Mouse (Mus musculus): Measurements from ENCODE around the gene Acyp1. TPM values are rescaled to one million over a fixed set of nuclear protein-coding genes. Genes with fewer than 3 reads are reported as not detected.
"Not testable (repeated sequence)": the region's sequence is repeated elsewhere in the genome, so short reads cannot be mapped to it uniquely, and the experiment has no call there.

The Acyp1 gene
- polyA plus RNA-seq, 1 experiment from 2014 or later: 48.4 TPM

DNA sequence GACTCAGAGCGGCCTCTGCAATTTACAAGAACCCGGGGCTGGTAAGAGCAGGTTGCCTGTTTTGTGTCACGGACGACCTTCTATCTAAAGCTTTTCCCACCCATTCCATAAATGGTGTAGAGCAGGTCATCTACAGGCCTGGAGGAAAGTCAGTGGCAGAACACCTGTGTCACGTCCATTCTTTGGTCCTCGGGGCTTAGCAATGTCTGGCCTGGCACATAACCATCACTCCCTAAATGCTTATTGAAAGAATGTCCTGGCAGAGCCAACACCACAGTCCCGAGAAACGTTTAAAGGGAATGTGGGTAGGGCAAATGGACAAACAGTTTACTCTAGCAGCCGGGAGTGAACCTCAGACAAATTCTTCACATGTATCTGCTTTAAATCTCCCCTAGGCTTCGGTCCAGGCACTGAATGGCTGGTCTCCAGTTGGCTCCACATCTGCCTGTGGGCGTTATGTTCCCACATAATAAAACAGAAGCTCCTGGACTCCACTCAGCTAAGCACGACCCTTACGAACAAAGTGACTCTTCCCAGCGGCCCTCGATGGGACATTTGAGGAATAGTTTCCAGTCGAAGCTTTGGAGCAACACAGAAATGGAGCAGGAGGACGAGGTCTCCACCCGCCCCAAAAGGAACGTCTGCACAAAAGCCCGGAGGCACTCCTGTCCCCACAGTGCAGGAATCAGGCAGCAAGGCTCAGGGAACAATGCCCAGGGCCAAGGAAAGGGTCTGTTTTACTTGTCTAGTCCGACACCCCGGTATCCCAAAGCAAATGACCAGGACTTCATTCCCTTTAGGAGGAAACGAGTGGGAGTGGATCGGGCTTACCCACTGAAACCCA, 1.1 kb upstream of the Acyp1 start:
- peak overlapping the region; percentile 94 for H3K4me2 ChIP-seq (ENCODE audit: low read length)
- peak overlapping the region; percentile 54 for H3K4me3 ChIP-seq (ENCODE audit: low read depth, low read length)
- 0 out of 2 replicates have a peak, but pooled peaks have one; percentile 27 for ATAC-seq
- H3K9ac ChIP-seq (ENCODE audit: low read depth, low read length): peak overlapping the region; percentile 69
- no peaks in the 10 kb centered on the region for H3K36me3 ChIP-seq (ENCODE audit: control insufficient read depth, insufficient read depth, low read length)
- peaks cover 7% of the 10 kb centered on the region; the same call in 1 of the 2 replicates for H3K9me3 ChIP-seq (replicated peaks; ENCODE audit: control insufficient read depth, low read length, poor library complexity, severe bottlenecking)
- WGBS: 59% methylated on average over 24 of the region's 24 CpGs
- H3K27ac ChIP-seq (ENCODE audit: low read length): no peak overlapping the region
- 0 out of 2 replicates have a peak, but pooled peaks cover 5% of the 10 kb centered on the region for H3K4me1 ChIP-seq (ENCODE audit: control insufficient read depth, insufficient read depth, low read length)
- H3K27me3 ChIP-seq (ENCODE audit: control insufficient read depth, insufficient read depth, low read depth, low read length): no peaks in the 10 kb centered on the region

DNA sequence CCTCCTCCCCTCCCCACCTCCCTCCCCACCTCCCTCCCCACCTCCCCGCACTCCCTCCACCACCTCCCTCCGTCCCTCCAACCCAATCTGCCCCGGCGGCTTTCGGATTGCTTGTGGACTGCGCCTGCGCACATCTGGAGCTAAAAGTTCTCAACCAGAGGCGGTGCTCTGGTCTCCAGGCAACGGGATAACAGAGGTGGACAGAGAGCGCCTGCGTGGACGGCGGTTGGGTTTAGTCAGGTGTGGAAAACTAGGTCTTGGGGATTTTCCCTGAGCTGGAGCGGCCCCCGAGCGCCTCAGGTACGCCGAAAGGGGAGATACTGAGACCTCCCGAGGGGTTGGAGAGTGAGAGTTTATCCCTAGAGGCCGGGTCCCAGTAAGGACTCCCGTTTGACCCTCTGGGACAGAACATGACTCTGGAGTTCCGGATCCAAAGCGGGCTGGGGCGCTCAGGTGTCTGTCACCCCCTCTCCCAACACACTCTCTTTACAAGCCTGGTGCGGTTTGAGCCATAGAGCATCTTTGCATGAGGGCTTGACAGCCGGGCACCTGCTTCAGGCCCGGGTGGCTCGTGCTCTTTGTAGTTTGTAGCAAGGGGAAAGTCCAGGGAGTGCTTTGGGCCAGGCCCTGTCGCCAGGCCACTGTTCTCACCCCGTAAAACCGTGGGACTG, 383 bp upstream of the Acyp1 start, which contains the start of gene Zc2hc1c:
Gene Zc2hc1c, plus strand, starts transcription at position 106 of the 671 bp plus-strand sequence.
- no peaks in the 10 kb centered on the region for H3K27me3 ChIP-seq (ENCODE audit: control insufficient read depth, insufficient read depth, low read depth, low read length)
- no peaks in the 10 kb centered on the region for H3K9me3 ChIP-seq (replicated peaks; ENCODE audit: control insufficient read depth, low read length, poor library complexity, severe bottlenecking)
- 0 out of 2 replicates have a peak within 1 kb of the TSS, but pooled peaks have one; percentile 28 for H3K27ac ChIP-seq (ENCODE audit: low read length)
- H3K36me3 ChIP-seq (ENCODE audit: control insufficient read depth, insufficient read depth, low read length): no peaks in the 10 kb centered on the region
- H3K4me3 ChIP-seq (ENCODE audit: low read depth, low read length): peak within 1 kb of the TSS; percentile 54
- H3K9ac ChIP-seq (ENCODE audit: low read depth, low read length): peak within 1 kb of the TSS; percentile 69
- peak; percentile 95 for ATAC-seq
- 0 out of 2 replicates have a peak, but pooled peaks cover 5% of the 10 kb centered on the region for H3K4me1 ChIP-seq (ENCODE audit: control insufficient read depth, insufficient read depth, low read length)
- 3% methylated on average over 30 of the region's 31 CpGs for WGBS
- peak within 1 kb of the TSS; percentile 94 for H3K4me2 ChIP-seq (ENCODE audit: low read length)

DNA sequence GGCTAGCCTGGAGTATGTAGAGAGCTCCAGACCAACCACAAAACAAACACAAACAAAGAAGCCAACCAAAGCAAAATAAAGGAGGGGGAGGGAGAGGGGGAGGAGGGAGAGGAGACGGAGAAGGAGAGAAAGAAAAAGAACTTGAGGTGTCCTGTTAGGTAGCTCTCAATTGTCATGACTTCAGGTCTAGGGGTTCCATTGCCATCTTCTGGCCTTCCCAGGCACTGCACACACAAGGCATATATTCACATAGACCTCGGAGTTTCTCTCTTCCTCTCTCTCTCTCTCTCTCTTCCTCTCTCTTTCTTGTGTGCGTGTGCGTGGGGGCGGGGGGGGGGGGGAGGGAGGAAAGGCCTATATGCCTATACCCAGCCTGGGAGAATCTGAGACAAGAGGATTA, 1.3 kb downstream of the Acyp1 start:
- Histone ChIP-seq H3K4me2 (ENCODE audit: low read length) (no peak overlapping the region), H3K36me3 (ENCODE audit: control insufficient read depth, insufficient read depth, low read length) (no peaks in the 10 kb centered on the region), H3K4me3 (ENCODE audit: low read depth, low read length) (no peak overlapping the region), H3K9ac (ENCODE audit: low read depth, low read length) (no peak overlapping the region), H3K4me1 (ENCODE audit: control insufficient read depth, insufficient read depth, low read length) (0 out of 2 replicates have a peak, but pooled peaks cover 5% of the 10 kb centered on the region), H3K9me3 (replicated peaks; ENCODE audit: control insufficient read depth, low read length, poor library complexity, severe bottlenecking) (no peaks in the 10 kb centered on the region), H3K27me3 (ENCODE audit: control insufficient read depth, insufficient read depth, low read depth, low read length) (no peaks in the 10 kb centered on the region), H3K27ac (ENCODE audit: low read length) (no peak overlapping the region)
- WGBS: 25% methylated on average over 2 of the region's 5 CpGs
- ATAC-seq: no peak

- H3K27ac ChIP-seq (ENCODE audit: low read length): no peak overlapping the region
- no peak overlapping the region for H3K4me2 ChIP-seq (ENCODE audit: low read length)
- ATAC-seq: no peak
- no peaks in the 10 kb centered on the region for H3K27me3 ChIP-seq (ENCODE audit: control insufficient read depth, insufficient read depth, low read depth, low read length)
- no peaks in the 10 kb centered on the region for H3K36me3 ChIP-seq (ENCODE audit: control insufficient read depth, insufficient read depth, low read length)
- H3K4me3 ChIP-seq (ENCODE audit: low read depth, low read length): no peak overlapping the region
- no peak overlapping the region for H3K9ac ChIP-seq (ENCODE audit: low read depth, low read length)
- 0 out of 2 replicates have a peak, but pooled peaks cover 5% of the 10 kb centered on the region for H3K4me1 ChIP-seq (ENCODE audit: control insufficient read depth, insufficient read depth, low read length)
- H3K9me3 ChIP-seq (replicated peaks; ENCODE audit: control insufficient read depth, low read length, poor library complexity, severe bottlenecking): no peaks in the 10 kb centered on the region
- WGBS: 90% methylated on average over 4 of the region's 4 CpGs
Measured at GRCm38 (mm10) chr12:85284996-85285395, 3.2 kb downstream of the Acyp1 start.

- no peak overlapping the region for H3K4me3 ChIP-seq (ENCODE audit: low read depth, low read length)
- no peak overlapping the region for H3K9ac ChIP-seq (ENCODE audit: low read depth, low read length)
- no peaks in the 10 kb centered on the region for H3K9me3 ChIP-seq (replicated peaks; ENCODE audit: control insufficient read depth, low read length, poor library complexity, severe bottlenecking)
- 75% methylated on average over 8 of the region's 8 CpGs for WGBS
- H3K4me1 ChIP-seq (ENCODE audit: control insufficient read depth, insufficient read depth, low read length): peaks cover 10% of the 10 kb centered on the region
- no peaks in the 10 kb centered on the region for H3K36me3 ChIP-seq (ENCODE audit: control insufficient read depth, insufficient read depth, low read length)
- H3K27ac ChIP-seq (ENCODE audit: low read length): no peak overlapping the region
- H3K27me3 ChIP-seq (ENCODE audit: control insufficient read depth, insufficient read depth, low read depth, low read length): no peaks in the 10 kb centered on the region
- ATAC-seq: no peak
- H3K4me2 ChIP-seq (ENCODE audit: low read length): no peak overlapping the region
Measured at GRCm38 (mm10) chr12:85284331-85284730, 3.9 kb downstream of the Acyp1 start.

DNA sequence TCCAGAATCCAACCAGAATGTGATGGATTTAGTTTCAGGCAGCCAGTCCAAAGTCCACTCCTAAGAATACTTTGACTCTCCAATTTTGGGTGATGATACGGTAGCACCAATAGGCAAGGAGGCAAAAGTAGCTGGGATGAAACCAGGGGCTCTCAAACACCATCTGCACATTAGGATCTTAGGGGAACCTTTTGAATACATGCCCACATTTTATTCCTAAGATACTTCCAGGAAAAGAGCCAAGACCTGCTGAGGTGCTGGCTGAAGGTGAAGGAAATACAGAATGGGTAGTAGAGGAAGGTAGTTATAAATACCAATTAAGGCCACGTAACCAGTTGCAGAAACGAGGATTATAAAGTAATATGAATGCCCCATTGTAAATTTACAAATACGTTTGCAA, 6.5 kb downstream of the Acyp1 start:
- H3K9ac ChIP-seq (ENCODE audit: low read depth, low read length); H3K4me1 ChIP-seq (ENCODE audit: control insufficient read depth, insufficient read depth, low read length); H3K27me3 ChIP-seq (ENCODE audit: control insufficient read depth, insufficient read depth, low read depth, low read length); ATAC-seq; H3K9me3 ChIP-seq (replicated peaks; ENCODE audit: control insufficient read depth, low read length, poor library complexity, severe bottlenecking); H3K36me3 ChIP-seq (ENCODE audit: control insufficient read depth, insufficient read depth, low read length); H3K4me2 ChIP-seq (ENCODE audit: low read length); H3K27ac ChIP-seq (ENCODE audit: low read length); H3K4me3 ChIP-seq (ENCODE audit: low read depth, low read length): not testable (repeated sequence)
- WGBS: 92% methylated on average over 1 of the region's 4 CpGs

DNA sequence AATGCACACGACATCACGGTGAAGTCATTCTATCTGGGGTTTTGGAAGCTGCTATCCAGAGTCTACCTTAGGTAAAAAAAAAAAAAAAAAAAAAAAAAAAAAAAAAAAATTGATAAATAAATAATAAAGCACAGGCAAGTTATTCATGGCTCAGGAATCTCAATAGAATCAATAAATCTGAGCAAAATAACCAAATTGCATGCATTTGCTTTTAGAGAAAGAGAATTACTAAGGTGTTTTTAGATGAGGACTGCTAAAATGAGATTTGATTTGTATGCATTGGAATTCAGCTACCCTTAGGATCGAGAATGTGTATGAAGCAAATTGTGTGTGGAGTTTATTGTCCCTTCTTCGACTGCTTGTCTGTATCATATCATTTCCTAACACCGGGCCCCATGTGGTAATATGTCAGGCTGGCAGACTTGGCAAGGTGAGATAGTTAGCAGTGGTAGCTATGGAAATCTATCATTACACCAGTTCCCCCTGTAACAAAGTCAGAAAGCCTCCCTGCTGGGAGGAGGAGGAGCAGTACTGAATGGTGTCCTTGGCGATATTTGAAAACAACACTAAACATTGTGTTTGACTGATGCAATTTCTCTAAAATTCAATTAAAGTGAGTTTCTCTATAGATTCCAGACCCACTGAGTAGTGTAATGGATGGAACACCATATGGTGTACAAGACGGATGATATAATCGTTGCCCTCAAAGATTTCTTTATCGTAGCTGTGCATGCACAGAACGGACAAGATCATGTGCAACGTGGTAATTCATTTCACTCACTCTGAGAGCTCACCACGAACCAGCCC, 7.2 kb downstream of the Acyp1 start:
- WGBS: 71% methylated on average over 12 of the region's 12 CpGs
- Histone ChIP-seq H3K4me3 (ENCODE audit: low read depth, low read length) (peak overlapping the region; percentile 52), H3K4me2 (ENCODE audit: low read length) (peak overlapping the region; percentile 90), H3K36me3 (ENCODE audit: control insufficient read depth, insufficient read depth, low read length) (no peaks in the 10 kb centered on the region), H3K9ac (ENCODE audit: low read depth, low read length) (no peak overlapping the region), H3K27me3 (ENCODE audit: control insufficient read depth, insufficient read depth, low read depth, low read length) (no peaks in the 10 kb centered on the region), H3K27ac (ENCODE audit: low read length) (peak overlapping the region; percentile 47; the same call in 1 of the 2 replicates), H3K9me3 (replicated peaks; ENCODE audit: control insufficient read depth, low read length, poor library complexity, severe bottlenecking) (no peaks in the 10 kb centered on the region), H3K4me1 (ENCODE audit: control insufficient read depth, insufficient read depth, low read length) (peaks cover 5% of the 10 kb centered on the region)
- ATAC-seq: peak; percentile 13; the same call in 1 of the 2 replicates

- WGBS: under 1% methylated on average over 31 of the region's 31 CpGs
- peak; percentile 99 for ATAC-seq
- H3K36me3 ChIP-seq (ENCODE audit: control insufficient read depth, insufficient read depth, low read length): no peaks in the 10 kb centered on the region
Measured at GRCm38 (mm10) chr12:85280105-85280844, 8.0 kb downstream of the Acyp1 start.

More at GRCm38 (mm10) chr12:85280105-85280844, 8.0 kb downstream of the Acyp1 start:
- Histone ChIP-seq H3K27ac (ENCODE audit: low read length) (peak overlapping the region; percentile 75), H3K4me3 (ENCODE audit: low read depth, low read length) (peak overlapping the region; percentile 52), H3K27me3 (ENCODE audit: control insufficient read depth, insufficient read depth, low read depth, low read length) (no peaks in the 10 kb centered on the region), H3K9ac (ENCODE audit: low read depth, low read length) (peak overlapping the region; percentile 70), H3K4me1 (ENCODE audit: control insufficient read depth, insufficient read depth, low read length) (peaks cover 5% of the 10 kb centered on the region), H3K4me2 (ENCODE audit: low read length) (peak overlapping the region; percentile 90), H3K9me3 (replicated peaks; ENCODE audit: control insufficient read depth, low read length, poor library complexity, severe bottlenecking) (no peaks in the 10 kb centered on the region)

Measured in midbrain, embryonic 16.5 days (tissue).